In genomic region chr16:90696306-90696705, GRCm38 (mm10) we compare ENCODE assay signal across 30 mouse cellular contexts. TPM values are rescaled to one million over a fixed set of nuclear protein-coding genes. Genes with fewer than 3 reads are reported as not detected.
DNase-seq lines count a peak whose midpoint lies in the region; ATAC-seq and TF ChIP-seq lines count a peak whose summit lies in the region.
"Had no signal": no experiment of that assay in that cellular context is flagged by ENCODE, and none has a peak within 500 bp of the region (broad histone marks: within the 10 kb centered on the region; RNA-seq: fewer than 3 reads in every experiment).

No protein-coding gene starts in this region.

- no peak overlapping the region for H3K27ac ChIP-seq in heart, adult 2 months
- H3K27ac ChIP-seq in lung, embryonic 15.5 days = peak overlapping the region; percentile 76
- H3K27ac ChIP-seq in neural tube, embryonic 13.5 days (replicated peaks) = no peak overlapping the region
- peak overlapping the region; percentile 10; the same call in 1 of the 2 replicates for H3K27ac ChIP-seq in olfactory bulb, adult 2 months (ENCODE audit: insufficient read depth, low read depth, low read length)
- H3K27ac ChIP-seq: embryonic facial prominence, embryonic 10.5 days; embryonic facial prominence, embryonic 15.5 days; gastrocnemius, adult 2 months; kidney, postnatal 0 days; limb, embryonic 12.5 days; liver, embryonic 15.5 days; midbrain, embryonic 12.5 days had no signal

- H3K36me3 ChIP-seq in heart, adult 2 months (ENCODE audit: control insufficient read depth, insufficient read depth, low read length) = no peaks in the 10 kb centered on the region
- no peaks in the 10 kb centered on the region for H3K36me3 ChIP-seq in lung, embryonic 15.5 days
- no peaks in the 10 kb centered on the region for H3K36me3 ChIP-seq in neural tube, embryonic 13.5 days
- H3K36me3 ChIP-seq: embryonic facial prominence, embryonic 10.5 days; embryonic facial prominence, embryonic 15.5 days; limb, embryonic 12.5 days; liver, embryonic 15.5 days; midbrain, embryonic 12.5 days had no signal

- peaks cover 3% of the 10 kb centered on the region; the same call in 1 of the 2 replicates for H3K4me1 ChIP-seq in heart, adult 2 months (ENCODE audit: control insufficient read depth, insufficient read depth, low read length)
- H3K4me1 ChIP-seq in lung, embryonic 15.5 days = peaks cover 37% of the 10 kb centered on the region
- peaks cover 20% of the 10 kb centered on the region for H3K4me1 ChIP-seq in neural tube, embryonic 13.5 days (replicated peaks)
- H3K4me1 ChIP-seq in olfactory bulb, adult 2 months (ENCODE audit: control insufficient read depth, insufficient read depth, low read length) = peaks cover 15% of the 10 kb centered on the region
- H3K4me1 ChIP-seq: limb, embryonic 12.5 days; liver, embryonic 15.5 days had no signal

- DNase-seq in heart, adult 11 months = peak; percentile 86
- DNase-seq in heart, adult 2 months = no peak
- no peak for DNase-seq in lung, postnatal 4 days
- DNase-seq in neural tube, embryonic 10.5 days (ENCODE audit: extremely low spot score, low spot score) = no peak
- DNase-seq in urinary bladder, postnatal 10 days (ENCODE audit: low spot score) = no peak
- DNase-seq: adrenal gland, postnatal 10 days; cerebellum, adult 8-10 months; cerebellum, postnatal 25 days; gastrocnemius, adult 2 months; gastrocnemius, postnatal 36 days; heart, postnatal 14 days; kidney, adult 8-10 months; kidney, postnatal 4 days; layer of hippocampus, adult 9-11 months; thymus, postnatal 14 days had no signal

- no peak for TF ChIP-seq CTCF in heart, adult 2 months (IDR thresholded peaks at IDR 0.05)
- TF ChIP-seq CTCF in olfactory bulb, adult 2 months (IDR thresholded peaks at IDR 0.05; ENCODE audit: insufficient read depth, low read depth, low read length) = no peak

- no peak for ATAC-seq in lung, embryonic 15.5 days (ENCODE audit: borderline replicate concordance, extremely low read depth, low FRiP score, low TSS enrichment)
- ATAC-seq in neural tube, embryonic 13.5 days (ENCODE audit: low read depth) = peak; percentile 23; the same call in 1 of the 2 replicates
- ATAC-seq: forebrain, embryonic 14.5 days; intestine, embryonic 16.5 days; Patski had no signal

- H3K4me2 ChIP-seq in lung, embryonic 15.5 days = no peak overlapping the region
- H3K4me2 ChIP-seq in neural tube, embryonic 13.5 days = no peak overlapping the region
- H3K4me2 ChIP-seq: embryonic facial prominence, embryonic 15.5 days; limb, embryonic 12.5 days; liver, embryonic 15.5 days; lung, embryonic 14.5 days; midbrain, embryonic 12.5 days had no signal

- no peaks in the 10 kb centered on the region for H3K9me3 ChIP-seq in lung, embryonic 15.5 days
- H3K9me3 ChIP-seq in neural tube, embryonic 13.5 days = no peaks in the 10 kb centered on the region
- H3K9me3 ChIP-seq: embryonic facial prominence, embryonic 10.5 days; embryonic facial prominence, embryonic 15.5 days; limb, embryonic 12.5 days; liver, embryonic 15.5 days; midbrain, embryonic 12.5 days had no signal

- TF ChIP-seq EP300 in heart, adult 2 months (IDR thresholded peaks at IDR 0.05; ENCODE audit: insufficient read depth, low read depth, low read length) = no peak

- TF ChIP-seq POLR2A in heart, adult 2 months (IDR thresholded peaks at IDR 0.05; ENCODE audit: insufficient read depth, low read depth, low read length) = no peak
- no peak for TF ChIP-seq POLR2A in olfactory bulb, adult 2 months (IDR thresholded peaks at IDR 0.05; ENCODE audit: insufficient read depth, low read depth, low read length)

- no peaks in the 10 kb centered on the region for H3K27me3 ChIP-seq in heart, adult 2 months (ENCODE audit: control insufficient read depth, insufficient read depth, low read length)
- H3K27me3 ChIP-seq in lung, embryonic 15.5 days = no peaks in the 10 kb centered on the region
- H3K27me3 ChIP-seq in neural tube, embryonic 13.5 days = no peaks in the 10 kb centered on the region
- H3K27me3 ChIP-seq: embryonic facial prominence, embryonic 15.5 days; limb, embryonic 12.5 days; liver, embryonic 15.5 days; midbrain, embryonic 12.5 days; Patski had no signal

- H3K9ac ChIP-seq in heart, adult 2 months (ENCODE audit: low read depth, low read length) = no peak overlapping the region
- H3K9ac ChIP-seq in lung, embryonic 15.5 days = no peak overlapping the region
- H3K9ac ChIP-seq in neural tube, embryonic 13.5 days = no peak overlapping the region
- H3K9ac ChIP-seq: embryonic facial prominence, embryonic 15.5 days; limb, embryonic 12.5 days; liver, embryonic 15.5 days; lung, embryonic 14.5 days; midbrain, embryonic 12.5 days had no signal

- H3K4me3 ChIP-seq in heart, adult 2 months = no peak overlapping the region
- H3K4me3 ChIP-seq in lung, embryonic 15.5 days = no peak overlapping the region
- no peak overlapping the region for H3K4me3 ChIP-seq in neural tube, embryonic 13.5 days
- no peak overlapping the region for H3K4me3 ChIP-seq in olfactory bulb, adult 2 months (ENCODE audit: insufficient read depth, low read depth, low read length)
- H3K4me3 ChIP-seq: embryonic facial prominence, embryonic 10.5 days; embryonic facial prominence, embryonic 15.5 days; gastrocnemius, adult 2 months; limb, embryonic 12.5 days; liver, embryonic 15.5 days; midbrain, embryonic 12.5 days had no signal

- 93% methylated on average over 9 of the region's 9 CpGs for WGBS in heart, adult 2 months
- 79% methylated on average over 9 of the region's 9 CpGs for WGBS in lung, embryonic 15.5 days
- 50% methylated on average over 9 of the region's 9 CpGs for WGBS in neural tube, embryonic 13.5 days
- 63% methylated on average over 9 of the region's 9 CpGs for WGBS in olfactory bulb, adult 2 months

- H3K79me2 ChIP-seq in heart, adult 2 months (replicated peaks; ENCODE audit: control insufficient read depth, insufficient read depth, low read length) = no peaks in the 10 kb centered on the region

- intact Hi-C loops in heart, adult 2 months (cut with DNase I) = no loop called here

RNA-seq across cellular contexts. Expression of gene Mis18a, which starts 30.9 kb away (rescaled TPM):
- 1 to 10 TPM; 1.9 to 2.9 TPM for total RNA-seq in heart, adult 2 months (2021)
- polyA plus RNA-seq in heart, adult 2 months (2012; rRNA removed) = 3.8 and 6.1 TPM in 2 replicates
- polyA plus RNA-seq in lung, embryonic 15.5 days (2015; fragmentation: Nextera tagmentation; extraction: Ambion mirVana) = 86.4 and 87.3 TPM in 2 replicates
- polyA plus RNA-seq in neural tube, embryonic 13.5 days (2015; fragmentation: Nextera tagmentation; extraction: Ambion mirVana) = 22.0 and 22.8 TPM in 2 replicates
- polyA plus RNA-seq in olfactory bulb, adult 2 months (2012; ENCODE audit: insufficient read depth, insufficient read length, low replicate concordance, missing spikeins) = not detected in 2 replicates

RNA-seq across cellular contexts. Expression of gene Mrap, which starts 41.7 kb away (rescaled TPM):
- total RNA-seq in heart, adult 2 months (2021) = 10 to 100 TPM; 15.7 to 17.5 TPM
- polyA plus RNA-seq in heart, adult 2 months (2012; rRNA removed) = 30.5 and 47.6 TPM in 2 replicates
- 2.1 and 2.2 TPM in 2 replicates for polyA plus RNA-seq in lung, embryonic 15.5 days (2015; fragmentation: Nextera tagmentation; extraction: Ambion mirVana)
- not detected in 2 replicates for polyA plus RNA-seq in neural tube, embryonic 13.5 days (2015; fragmentation: Nextera tagmentation; extraction: Ambion mirVana)
- not detected in 2 replicates for polyA plus RNA-seq in olfactory bulb, adult 2 months (2012; ENCODE audit: insufficient read depth, insufficient read length, low replicate concordance, missing spikeins)
- total RNA-seq: monocyte, adult 5-6 weeks; neutrophil, adult 5-6 weeks had no signal
- polyA plus RNA-seq: kidney, postnatal 0 days; limb, embryonic 12.5 days; midbrain, embryonic 12.5 days; Patski had no signal

Comparison
In these comparisons a context has a peak if more than half of its experiments do, and no peak if none do; other contexts are left out.
1. H3K27ac ChIP-seq: peak in lung, embryonic 15.5 days (single experiment) and olfactory bulb, adult 2 months (single experiment); none in heart, adult 2 months (single experiment) and neural tube, embryonic 13.5 days (single experiment).